Mouse (Mus musculus) heart, embryonic 12.5 days (tissue): ENCODE results near the gene Tsr2. TPM values are rescaled to one million over a fixed set of nuclear protein-coding genes. Genes with fewer than 3 reads are reported as not detected.

Source experiments
- ATAC-seq: fragments of 200-750 bp; cut with Nextera tagmentation; 2 replicates; pipeline ENCODE4 v1.8.0; 2017; ENCODE audit warnings: moderate TSS enrichment, moderate library complexity; ENCODE audit not compliant: insufficient number of reproducible peaks, low FRiP score
- H3K27ac ChIP-seq: fragments of 300-500 bp; sonication (generic); 2 replicates; pipeline ENCODE4 v1.5.1; 2016; ENCODE audit warnings: mild to moderate bottlenecking, moderate library complexity; ENCODE audit not compliant: poor library complexity, severe bottlenecking
- H3K27me3 ChIP-seq: fragments of 300-500 bp; sonication (generic); replicated peaks from 2 replicates; pipeline ENCODE4 v1.6.1; 2016; ENCODE audit warnings: mild to moderate bottlenecking, moderate library complexity
- H3K36me3 ChIP-seq: fragments of 300-500 bp; sonication (generic); 2 replicates; pipeline ENCODE4 v1.6.1; 2016; ENCODE audit warnings: mild to moderate bottlenecking, moderate library complexity
- H3K4me1 ChIP-seq: fragments of 300-500 bp; sonication (generic); replicated peaks from 2 replicates; pipeline ENCODE4 v1.6.1; 2016; ENCODE audit warnings: mild to moderate bottlenecking
- H3K4me2 ChIP-seq: fragments of 300-500 bp; sonication (generic); 2 replicates; pipeline ENCODE4 v1.6.1; 2016; ENCODE audit warnings: mild to moderate bottlenecking, moderate library complexity
- H3K4me3 ChIP-seq: fragments of 300-500 bp; sonication (generic); 2 replicates; pipeline ENCODE4 v1.5.1; 2016; ENCODE audit warnings: mild to moderate bottlenecking
- H3K9ac ChIP-seq: fragments of 300-500 bp; sonication (generic); 2 replicates; pipeline ENCODE4 v1.6.1; 2016; ENCODE audit warnings: mild to moderate bottlenecking, moderate library complexity
- H3K9me3 ChIP-seq: fragments of 300-500 bp; sonication (generic); replicated peaks from 2 replicates; pipeline ENCODE4 v1.6.1; 2016; ENCODE audit warnings: mild to moderate bottlenecking, moderate library complexity
- WGBS: fragments of 180-500 bp; shearing (Covaris S2); methylation state at CpG from one replicate; pipeline ENCODE4 v1.1.7; 2016; 5-methylcytosine and 5-hydroxymethylcytosine counted together
- polyA plus RNA-seq: library from polyadenylated mRNA; unstranded; fragments of >200 nt; fragmentation: Nextera tagmentation; extraction: Ambion mirVana; gene quantifications from 2 replicates; pipeline ENCODE4 v1.2.1, GENCODE M21; 2016

Tsr2 gene
- polyA plus RNA-seq, 1 experiment from 2014 or later, result 22.1 TPM

- Histone ChIP-seq H3K4me3 (peak overlapping the region; percentile 86), H3K9me3 (0 out of 2 replicates have a peak, but pooled peaks cover 5% of the 10 kb centered on the region), H3K27ac (peak overlapping the region; percentile 89; the same call in 1 of the 2 replicates), H3K4me2 (peak overlapping the region; percentile 74), H3K4me1 (peaks cover 19% of the 10 kb centered on the region), H3K9ac (peak overlapping the region; percentile 92; the same call in 1 of the 2 replicates), H3K36me3 (no peaks in the 10 kb centered on the region), H3K27me3 (no peaks in the 10 kb centered on the region)
- 0 out of 2 replicates have a peak, but pooled peaks have one; percentile 13 for ATAC-seq
- 43% methylated on average over 11 of the region's 11 CpGs for WGBS
Observed at GRCm38 (mm10) chrX:151046321-151046720, 50.0 kb downstream of the Tsr2 start.

GRCm38 (mm10) chrX:151045850-151046249 is 50.5 kb downstream of the Tsr2 start, which contains the start of gene Fgd1:
Fgd1 (plus strand) TSS chrX:151046150.
- Histone ChIP-seq H3K27me3 (no peaks in the 10 kb centered on the region), H3K27ac (peak within 1 kb of the TSS; percentile 89), H3K4me3 (peak within 1 kb of the TSS; percentile 86), H3K9me3 (0 out of 2 replicates have a peak, but pooled peaks cover 5% of the 10 kb centered on the region), H3K4me1 (peaks cover 19% of the 10 kb centered on the region), H3K9ac (peak within 1 kb of the TSS; percentile 92), H3K4me2 (peak within 1 kb of the TSS; percentile 74), H3K36me3 (no peaks in the 10 kb centered on the region)
- no peak for ATAC-seq
- 86% methylated on average over 8 of the region's 8 CpGs for WGBS

GRCm38 (mm10) chrX:151041223-151041622 is 55.1 kb downstream of the Tsr2 start:
- Histone ChIP-seq H3K27ac (no peak overlapping the region), H3K9me3 (no peaks in the 10 kb centered on the region), H3K27me3 (no peaks in the 10 kb centered on the region), H3K4me1 (0 out of 2 replicates have a peak, but pooled peaks cover 3% of the 10 kb centered on the region), H3K9ac (no peak overlapping the region), H3K4me3 (no peak overlapping the region), H3K4me2 (no peak overlapping the region), H3K36me3 (no peaks in the 10 kb centered on the region)
- ATAC-seq, result no peak
- 47% methylated on average over 5 of the region's 5 CpGs for WGBS

Other genes with a start within 250 kb of the Tsr2 start
- 28.7 and 29.8 TPM in 2 replicates for gene Gnl3l, start 79.2 kb downstream of the Tsr2 start, polyA plus RNA-seq
- gene Fgd1, start 50.4 kb downstream of the Tsr2 start, polyA plus RNA-seq, result 9.3 and 10.1 TPM in 2 replicates
- gene Wnk3, start 101.5 kb upstream of the Tsr2 start, polyA plus RNA-seq, result 2.3 TPM in 2 replicates
- gene Fam120c, start 247.6 kb upstream of the Tsr2 start, polyA plus RNA-seq, result 4.6 and 5.3 TPM in 2 replicates